Mouse (Mus musculus) megakaryocyte-erythroid progenitor cell, adult 5 weeks (primary cell): Measurements from ENCODE around the gene Map3k14. TPM values are rescaled to one million over a fixed set of nuclear protein-coding genes. Genes with fewer than 3 reads are reported as not detected.

Experiments used
- polyA plus RNA-seq: library from polyadenylated mRNA; stranded (reverse); fragments of >175 nt; gene quantifications from 2 replicates; pipeline ENCODE4 v1.2.3, GENCODE M21; 2012

The Map3k14 gene
- 8.7 and 10.8 TPM in 2 replicates for polyA plus RNA-seq

GRCm38 (mm10) chr11:103267346-103268219 is at the start of gene Map3k14:
Map3k14 (minus strand) TSS chr11:103267472.

GRCm38 (mm10) chr11:103217790-103218516 is 49.3 kb downstream of the Map3k14 start, which contains the start of gene Spata32:
Spata32 (minus strand) TSS chr11:103218432.

GRCm38 (mm10) chr11:103208458-103208857 is 58.8 kb downstream of the Map3k14 start, which contains the start of gene 1700023F06Rik:
1700023F06Rik (minus strand) TSS chr11:103208558.

GRCm38 (mm10) chr11:103170494-103171285 is 96.6 kb downstream of the Map3k14 start, which contains the start of gene Fmnl1:
Fmnl1 (plus strand) TSS chr11:103171107.

Other genes with a start within 250 kb of the Map3k14 start
- 8.9 and 14.0 TPM in 2 replicates for gene Nmt1, start 239.3 kb downstream of the Map3k14 start, polyA plus RNA-seq
- 91.4 and 99.8 TPM in 2 replicates for gene Dcakd, start 239.1 kb downstream of the Map3k14 start, polyA plus RNA-seq
- 0.39 and 1.1 TPM in 2 replicates for gene Plcd3, start 165.8 kb downstream of the Map3k14 start, polyA plus RNA-seq
- gene Acbd4, start 165.8 kb downstream of the Map3k14 start, polyA plus RNA-seq, result 12.1 TPM in 2 replicates
- 41.2 and 64.6 TPM in 2 replicates for gene Hexim1, start 151.2 kb downstream of the Map3k14 start, polyA plus RNA-seq
- gene Hexim2, start 135.0 kb downstream of the Map3k14 start, polyA plus RNA-seq, result 8.2 and 8.4 TPM in 2 replicates
- 146 and 177 TPM in 2 replicates for gene Fmnl1, start 96.4 kb downstream of the Map3k14 start, polyA plus RNA-seq
- not detected in 2 replicates for gene 1700023F06Rik, start 58.9 kb downstream of the Map3k14 start, polyA plus RNA-seq
- not detected in 2 replicates for gene Spata32, start 49.0 kb downstream of the Map3k14 start, polyA plus RNA-seq
- 49.1 and 63.3 TPM in 2 replicates for gene Arhgap27, start 96.2 kb upstream of the Map3k14 start, polyA plus RNA-seq
- 10.4 and 10.9 TPM in 2 replicates for gene Plekhm1, start 145.2 kb upstream of the Map3k14 start, polyA plus RNA-seq
- gene Lrrc37a, start 237.1 kb upstream of the Map3k14 start, polyA plus RNA-seq, result not detected in 2 replicates